Mouse (Mus musculus): Measurements from ENCODE around the gene Myadml2. TPM values are rescaled to one million over a fixed set of nuclear protein-coding genes. Genes with fewer than 3 reads are reported as not detected.
A peak's percentile ranks its signal among the peaks of the same experiment; 100 is the strongest.

The Myadml2 gene
- polyA plus RNA-seq, 1 experiment: 0.83 TPM

DNA sequence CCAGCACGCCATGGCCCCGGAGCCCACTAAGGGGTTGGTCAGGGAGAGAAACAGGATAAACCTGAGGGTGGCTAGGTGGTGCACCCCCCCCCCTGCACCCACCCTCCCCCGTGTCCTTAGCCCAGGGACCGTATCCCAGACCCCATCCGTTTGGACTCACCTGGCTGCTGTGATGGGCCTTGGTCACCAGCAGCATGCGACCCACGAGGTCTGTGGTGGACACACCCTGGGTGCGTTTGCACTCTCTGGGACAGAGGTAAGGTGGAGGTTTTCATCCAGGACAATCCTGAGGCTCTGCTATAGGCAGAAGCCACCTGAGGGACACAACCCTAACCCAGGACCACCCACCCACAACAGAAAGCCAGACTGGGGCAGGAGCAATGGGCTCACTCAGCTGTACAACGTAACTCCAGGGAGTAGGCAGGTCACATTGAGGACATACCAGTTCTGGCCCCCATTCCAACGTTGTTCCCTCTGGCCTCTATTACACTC, 34.4 kb downstream of the Myadml2 start:
- no peak overlapping the region for H3K4me3 ChIP-seq (ENCODE audit: extremely low read depth, insufficient read depth, insufficient read length)
- no peak for DNase-seq (ENCODE audit: low read depth in 1 of 2, low spot score in 2 of 2)
- peaks cover 14% of the 10 kb centered on the region for H3K36me3 ChIP-seq (ENCODE audit: control insufficient read depth, insufficient read depth, low read length)

GRCm38 (mm10) chr11:120612763-120613162, 35.2 kb downstream of the Myadml2 start:
- DNase-seq (ENCODE audit: low read depth in 1 of 2, low spot score in 2 of 2): peak in 1 of 2 experiments; percentile 68
- H3K36me3 ChIP-seq (ENCODE audit: control insufficient read depth, insufficient read depth, low read length): peaks cover 9% of the 10 kb centered on the region
- H3K27ac ChIP-seq (ENCODE audit: insufficient read depth, low read length): no peak overlapping the region

More for the DNA sequence above, 34.4 kb downstream of the Myadml2 start:
- Histone ChIP-seq H3K27ac (ENCODE audit: insufficient read depth, low read length) (no peak overlapping the region), H3K27me3 (ENCODE audit: control insufficient read depth, insufficient read depth, low read length) (no peaks in the 10 kb centered on the region), H3K4me1 (ENCODE audit: control insufficient read depth, insufficient read depth, insufficient read length) (peaks cover 6% of the 10 kb centered on the region; the same call in 1 of the 2 replicates)
- no peak for TF ChIP-seq POLR2A (IDR thresholded peaks at IDR 0.05; ENCODE audit: low read depth, low read length)
- TF ChIP-seq CTCF (IDR thresholded peaks at IDR 0.05; ENCODE audit: extremely low read depth, insufficient read depth, insufficient read length, insufficient replicate concordance): no peak
- 91% methylated on average over 10 of the region's 10 CpGs for WGBS

GRCm38 (mm10) chr11:120610477-120611046, 37.4 kb downstream of the Myadml2 start:
- no peak for DNase-seq (ENCODE audit: low read depth in 1 of 2, low spot score in 2 of 2)
- Histone ChIP-seq H3K27me3 (ENCODE audit: control insufficient read depth, insufficient read depth, low read length) (no peaks in the 10 kb centered on the region), H3K36me3 (ENCODE audit: control insufficient read depth, insufficient read depth, low read length) (peaks cover 9% of the 10 kb centered on the region), H3K27ac (ENCODE audit: insufficient read depth, low read length) (no peak overlapping the region), H3K4me1 (ENCODE audit: control insufficient read depth, insufficient read depth, insufficient read length) (no peaks in the 10 kb centered on the region), H3K4me3 (ENCODE audit: extremely low read depth, insufficient read depth, insufficient read length) (no peak overlapping the region)
- 90% methylated on average over 9 of the region's 9 CpGs for WGBS
- TF ChIP-seq POLR2A (IDR thresholded peaks at IDR 0.05; ENCODE audit: low read depth, low read length) (no peak), CTCF (IDR thresholded peaks at IDR 0.05; ENCODE audit: extremely low read depth, insufficient read depth, insufficient read length, insufficient replicate concordance) (no peak)

More at GRCm38 (mm10) chr11:120612763-120613162, 35.2 kb downstream of the Myadml2 start:
- H3K4me1 ChIP-seq (ENCODE audit: control insufficient read depth, insufficient read depth, insufficient read length): peaks cover 6% of the 10 kb centered on the region; the same call in 1 of the 2 replicates
- H3K4me3 ChIP-seq (ENCODE audit: extremely low read depth, insufficient read depth, insufficient read length): no peak overlapping the region
- TF ChIP-seq POLR2A (IDR thresholded peaks at IDR 0.05; ENCODE audit: low read depth, low read length): no peak
- peak; percentile 88; the same call in 1 of the 2 replicates for TF ChIP-seq CTCF (IDR thresholded peaks at IDR 0.05; ENCODE audit: extremely low read depth, insufficient read depth, insufficient read length, insufficient replicate concordance)
- WGBS: 60% methylated on average over 6 of the region's 6 CpGs
- H3K27me3 ChIP-seq (ENCODE audit: control insufficient read depth, insufficient read depth, low read length): no peaks in the 10 kb centered on the region

DNA sequence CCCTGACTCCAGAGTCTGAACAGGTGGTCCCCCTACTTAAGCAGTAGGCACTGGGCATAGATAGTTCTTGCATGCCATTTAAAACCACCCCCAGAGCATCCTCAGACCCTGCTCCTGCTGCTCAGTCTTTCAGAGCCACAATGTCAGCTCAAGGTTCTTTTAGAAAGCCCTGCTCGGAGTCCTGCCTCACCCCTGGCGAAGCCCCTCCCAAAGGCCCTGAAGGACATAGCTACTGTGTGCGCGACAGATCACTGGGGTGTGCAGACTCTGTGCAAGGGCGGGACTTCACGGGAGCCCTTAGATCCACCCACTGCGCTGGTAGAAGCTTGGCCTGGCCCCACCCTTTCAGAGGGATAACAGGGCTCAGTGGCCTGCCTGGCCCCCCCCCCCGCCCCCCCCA, 38.7 kb downstream of the Myadml2 start:
- TF ChIP-seq POLR2A (IDR thresholded peaks at IDR 0.05; ENCODE audit: low read depth, low read length): no peak
- no peak for TF ChIP-seq CTCF (IDR thresholded peaks at IDR 0.05; ENCODE audit: extremely low read depth, insufficient read depth, insufficient read length, insufficient replicate concordance)
- Histone ChIP-seq H3K27me3 (ENCODE audit: control insufficient read depth, insufficient read depth, low read length) (no peaks in the 10 kb centered on the region), H3K36me3 (ENCODE audit: control insufficient read depth, insufficient read depth, low read length) (peaks cover 13% of the 10 kb centered on the region), H3K4me3 (ENCODE audit: extremely low read depth, insufficient read depth, insufficient read length) (no peak overlapping the region), H3K27ac (ENCODE audit: insufficient read depth, low read length) (no peak overlapping the region), H3K4me1 (ENCODE audit: control insufficient read depth, insufficient read depth, insufficient read length) (no peaks in the 10 kb centered on the region)
- 64% methylated on average over 8 of the region's 8 CpGs for WGBS
- no peak for DNase-seq (ENCODE audit: low read depth in 1 of 2, low spot score in 2 of 2)

DNA sequence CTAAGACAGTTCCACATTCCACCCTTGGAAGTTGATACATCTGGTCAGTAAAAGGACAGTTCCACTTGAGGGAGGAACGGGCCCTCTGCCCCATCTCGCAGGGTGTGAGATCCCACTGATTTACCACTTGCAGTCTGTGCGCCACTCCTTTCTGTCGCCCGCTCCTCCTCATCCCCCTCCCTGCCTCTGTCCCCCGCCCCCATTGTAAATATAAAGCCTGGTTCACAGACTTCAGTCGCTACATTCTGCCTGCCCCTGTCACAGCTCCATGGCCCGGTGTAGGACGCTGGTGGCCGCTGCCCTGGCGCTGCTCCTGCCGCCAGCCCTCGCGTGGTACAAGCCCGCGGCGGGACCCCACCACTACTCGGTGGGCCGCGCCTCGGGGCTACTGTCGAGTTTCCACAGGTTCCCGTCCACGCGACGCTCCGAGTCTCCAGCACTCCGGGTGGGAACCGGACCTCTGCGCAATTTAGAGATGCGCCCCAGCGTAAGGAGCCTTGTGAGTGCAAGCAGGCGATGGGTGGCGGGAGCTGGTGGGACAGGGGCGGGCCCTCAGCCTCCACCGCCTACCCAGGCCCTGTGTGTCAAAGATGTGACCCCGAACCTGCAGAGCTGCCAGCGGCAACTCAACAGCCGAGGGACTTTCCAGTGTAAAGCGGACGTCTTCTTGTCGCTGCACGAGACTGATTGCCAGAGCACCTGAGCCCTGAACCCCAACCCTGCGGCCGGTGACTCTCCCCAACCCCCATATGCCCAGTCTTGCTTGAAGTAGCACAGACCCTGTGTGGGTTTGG, 39.5 kb downstream of the Myadml2 start, which contains the start of gene Npb:
TSS of gene Npb (plus strand) at position 237 of the 794 bp plus-strand sequence.
- TF ChIP-seq CTCF (IDR thresholded peaks at IDR 0.05; ENCODE audit: extremely low read depth, insufficient read depth, insufficient read length, insufficient replicate concordance) (no peak), POLR2A (IDR thresholded peaks at IDR 0.05; ENCODE audit: low read depth, low read length) (no peak)
- Histone ChIP-seq H3K4me1 (ENCODE audit: control insufficient read depth, insufficient read depth, insufficient read length) (no peaks in the 10 kb centered on the region), H3K27me3 (ENCODE audit: control insufficient read depth, insufficient read depth, low read length) (no peaks in the 10 kb centered on the region), H3K36me3 (ENCODE audit: control insufficient read depth, insufficient read depth, low read length) (peaks cover 16% of the 10 kb centered on the region), H3K4me3 (ENCODE audit: extremely low read depth, insufficient read depth, insufficient read length) (no peak within 1 kb of the TSS), H3K27ac (ENCODE audit: insufficient read depth, low read length) (no peak within 1 kb of the TSS)
- WGBS: 31% methylated on average over 45 of the region's 45 CpGs
- no peak for DNase-seq (ENCODE audit: low read depth in 1 of 2, low spot score in 2 of 2)

DNA sequence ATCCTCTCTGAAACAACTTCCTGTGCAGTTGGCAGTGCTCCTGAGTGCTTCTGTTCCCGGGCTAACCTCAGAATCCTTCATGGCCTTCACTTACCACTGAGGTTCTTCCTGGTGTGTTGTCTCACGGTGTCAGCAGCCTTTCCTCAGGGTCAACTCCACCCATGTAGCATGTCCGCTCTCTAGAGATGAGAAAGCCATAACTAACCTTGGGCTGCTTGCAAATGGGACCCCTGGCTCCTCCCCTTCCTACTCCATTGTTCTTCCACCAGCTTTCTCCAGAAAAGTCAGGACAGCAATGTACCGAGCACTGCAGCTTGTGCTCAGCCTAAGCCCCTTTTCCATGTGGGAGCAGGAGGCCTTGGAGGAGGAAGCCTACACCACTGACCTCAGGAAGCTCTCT, 41.2 kb downstream of the Myadml2 start:
- Histone ChIP-seq H3K4me3 (ENCODE audit: extremely low read depth, insufficient read depth, insufficient read length) (no peak overlapping the region), H3K27ac (ENCODE audit: insufficient read depth, low read length) (no peak overlapping the region), H3K4me1 (ENCODE audit: control insufficient read depth, insufficient read depth, insufficient read length) (no peaks in the 10 kb centered on the region), H3K27me3 (ENCODE audit: control insufficient read depth, insufficient read depth, low read length) (no peaks in the 10 kb centered on the region), H3K36me3 (ENCODE audit: control insufficient read depth, insufficient read depth, low read length) (peaks cover 17% of the 10 kb centered on the region)
- DNase-seq (ENCODE audit: low read depth in 1 of 2, low spot score in 2 of 2): no peak
- TF ChIP-seq CTCF (IDR thresholded peaks at IDR 0.05; ENCODE audit: extremely low read depth, insufficient read depth, insufficient read length, insufficient replicate concordance) (no peak), POLR2A (IDR thresholded peaks at IDR 0.05; ENCODE audit: low read depth, low read length) (no peak)
- 95% methylated on average over 4 of the region's 4 CpGs for WGBS
